Mouse (Mus musculus) thymus, adult 2 months (tissue): Measurements from ENCODE around the gene 1190002N15Rik. TPM values are rescaled to one million over a fixed set of nuclear protein-coding genes. Genes with fewer than 3 reads are reported as not detected.

Experiments
- DNase-seq: peaks from one replicate; pipeline ENCODE4 v3.0.0; 2021
- H3K27ac ChIP-seq: fragments of 200-500 bp; 2 replicates; pipeline ENCODE4 v1.5.1; 2012; ENCODE audit warnings: low read length, control low read depth; ENCODE audit not compliant: control insufficient read depth, insufficient read depth
- H3K27me3 ChIP-seq: fragments of 200-500 bp; 2 replicates; pipeline ENCODE4 v1.6.1; 2012; ENCODE audit warnings: mild to moderate bottlenecking, low read length, moderate library complexity, mixed read lengths; ENCODE audit not compliant: control insufficient read depth, insufficient read depth
- H3K36me3 ChIP-seq: fragments of 200-500 bp; 2 replicates; pipeline ENCODE4 v1.6.1; 2012; ENCODE audit warnings: mild to moderate bottlenecking, low read length, moderate library complexity; ENCODE audit not compliant: control insufficient read depth, insufficient read depth
- H3K4me1 ChIP-seq: fragments of 200-500 bp; replicated peaks from 2 replicates; pipeline ENCODE4 v1.6.1; 2012; ENCODE audit warnings: low read length; ENCODE audit not compliant: control insufficient read depth, insufficient read depth
- H3K4me3 ChIP-seq: fragments of 200-500 bp; 2 replicates; pipeline ENCODE4 v1.5.1; 2012; ENCODE audit warnings: mild to moderate bottlenecking, low read length, control low read depth, moderate library complexity; ENCODE audit not compliant: control insufficient read depth, insufficient read depth
- CTCF ChIP-seq: fragments of 200-500 bp; IDR thresholded peaks from 2 replicates; pipeline ENCODE4 v1.5.1; 2012; ENCODE audit warnings: mild to moderate bottlenecking, control low read depth, low read length, moderate library complexity, borderline replicate concordance; ENCODE audit not compliant: control insufficient read depth, poor library complexity, insufficient read depth; ENCODE audit errors: extremely low read depth
- POLR2A ChIP-seq: fragments of 200-500 bp; IDR thresholded peaks from 2 replicates; pipeline ENCODE4 v1.6.1; 2012; ENCODE audit warnings: mild to moderate bottlenecking, low read length, control low read depth, moderate library complexity; ENCODE audit not compliant: control insufficient read depth, poor library complexity, insufficient read depth; ENCODE audit errors: extremely low read depth
- WGBS: fragments of 180-500 bp; shearing (Covaris S2); methylation state at CpG from one replicate; pipeline ENCODE4 v1.1.7; 2018; 5-methylcytosine and 5-hydroxymethylcytosine counted together
- polyA plus RNA-seq: library from polyadenylated mRNA; depleted of rRNA; stranded (reverse); fragments of >200 nt; gene quantifications from 2 replicates; pipeline ENCODE4 v1.2.3, GENCODE M21; 2012

Gene 1190002N15Rik
- polyA plus RNA-seq, 1 experiment, result 22.4 TPM

DNA sequence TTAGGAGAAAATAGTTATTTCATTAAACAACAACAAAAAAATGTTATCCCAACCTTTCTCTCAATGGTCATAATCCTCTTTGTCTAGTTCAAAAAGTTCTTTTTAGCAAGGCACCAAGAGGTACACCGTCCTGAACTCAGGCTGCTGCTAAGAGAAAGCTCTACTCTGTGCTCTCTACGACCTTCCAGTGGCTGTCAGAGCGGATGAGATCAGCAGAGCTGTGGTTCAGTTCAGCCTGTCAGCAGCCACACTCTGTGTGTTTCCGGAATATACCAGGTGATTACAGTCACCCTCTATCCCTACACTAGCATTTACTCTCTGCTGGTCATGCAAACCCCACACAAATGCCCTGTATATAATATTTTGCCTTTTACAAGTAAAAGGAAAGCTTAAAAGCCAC lies 4.2 kb downstream of the 1190002N15Rik start:
- DNase-seq, result peak; percentile 46
- Histone ChIP-seq H3K36me3 (no peaks in the 10 kb centered on the region), H3K27ac (no peak overlapping the region), H3K27me3 (no peaks in the 10 kb centered on the region), H3K4me1 (peaks cover 2% of the 10 kb centered on the region; the same call in 1 of the 2 replicates), H3K4me3 (no peak overlapping the region)
- 20% methylated on average over 4 of the region's 4 CpGs for WGBS
- TF ChIP-seq POLR2A (no peak), CTCF (no peak)

DNA sequence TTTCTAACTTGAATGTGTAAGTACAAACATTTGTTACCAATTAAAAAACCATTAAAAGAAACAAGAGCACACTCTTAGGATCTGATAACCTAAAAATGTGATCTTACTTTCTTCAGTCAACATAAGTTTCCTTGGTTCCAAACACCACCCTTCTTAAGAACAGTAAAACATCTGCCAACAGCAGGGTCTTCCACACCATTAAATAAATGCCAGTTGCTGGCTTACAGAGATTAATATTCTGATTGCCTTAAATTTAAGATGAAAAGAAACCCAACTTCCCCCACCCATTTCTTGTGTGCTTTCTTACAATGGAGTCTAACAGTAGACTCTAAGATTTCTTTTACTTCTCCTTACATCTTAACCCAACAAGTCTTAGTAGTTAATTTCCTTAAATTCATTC lies 7.9 kb downstream of the 1190002N15Rik start:
- Histone ChIP-seq H3K27ac (no peak overlapping the region), H3K27me3 (no peaks in the 10 kb centered on the region), H3K4me1 (no peaks in the 10 kb centered on the region; the same call in 1 of the 2 replicates), H3K4me3 (no peak overlapping the region), H3K36me3 (no peaks in the 10 kb centered on the region)
- TF ChIP-seq POLR2A, result no peak
- TF ChIP-seq CTCF, result no peak
- no peak for DNase-seq

DNA sequence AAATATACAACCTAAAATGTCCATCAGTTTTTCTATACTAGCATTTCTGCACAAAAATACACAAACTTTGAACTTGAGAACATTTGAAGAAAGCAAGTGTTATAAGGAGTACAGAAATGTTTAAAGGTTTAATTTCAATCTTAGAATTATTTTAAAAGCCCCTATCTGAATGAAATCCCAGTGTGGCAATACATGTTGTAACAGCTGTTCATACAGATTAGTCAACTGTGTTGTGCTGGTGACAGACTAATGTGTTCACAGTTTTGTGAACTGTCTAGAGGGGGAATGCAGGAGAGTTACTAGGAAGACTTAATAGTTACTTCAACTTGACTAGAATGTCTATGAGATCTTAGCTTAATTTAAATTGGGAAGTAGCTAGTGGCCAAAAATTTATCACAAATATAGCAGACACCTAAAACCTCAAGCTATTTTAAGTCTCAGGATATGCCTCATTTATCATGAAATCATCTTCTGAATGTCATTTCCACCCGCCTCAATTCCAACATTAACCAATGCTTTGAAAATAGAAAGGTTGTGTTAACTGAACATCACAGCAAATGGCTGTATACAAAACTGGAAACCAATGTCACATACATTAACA lies 8.6 kb downstream of the 1190002N15Rik start:
- H3K4me3 ChIP-seq, result no peak overlapping the region
- H3K27me3 ChIP-seq, result no peaks in the 10 kb centered on the region
- no peak for DNase-seq
- TF ChIP-seq CTCF, result no peak
- no peak for TF ChIP-seq POLR2A
- no peaks in the 10 kb centered on the region; the same call in 1 of the 2 replicates for H3K4me1 ChIP-seq
- no peaks in the 10 kb centered on the region for H3K36me3 ChIP-seq
- WGBS, result 17% methylated on average over 1 of the region's 1 CpGs
- no peak overlapping the region for H3K27ac ChIP-seq

DNA sequence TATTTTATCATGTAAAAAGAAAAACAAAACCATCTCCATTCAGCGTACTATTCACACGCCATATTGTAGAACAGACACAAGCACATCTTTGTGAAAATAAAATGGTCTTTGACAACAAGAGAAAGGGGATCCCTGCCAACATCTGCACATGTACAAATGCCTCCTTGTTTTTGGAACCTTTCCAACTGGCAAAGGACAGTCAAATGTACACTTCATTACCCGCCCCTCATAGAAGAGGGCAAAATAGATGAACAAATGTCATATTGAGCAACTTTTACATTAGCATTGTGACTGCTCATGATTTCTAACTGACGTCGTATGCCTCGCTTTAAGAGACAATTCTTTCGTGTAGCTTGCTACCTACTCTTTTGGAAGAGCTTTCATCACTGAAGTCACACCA lies 11.4 kb downstream of the 1190002N15Rik start:
- TF ChIP-seq POLR2A (no peak), CTCF (no peak)
- H3K27ac ChIP-seq, result no peak overlapping the region
- H3K36me3 ChIP-seq, result no peaks in the 10 kb centered on the region
- no peaks in the 10 kb centered on the region; the same call in 1 of the 2 replicates for H3K4me1 ChIP-seq
- WGBS, result 96% methylated on average over 7 of the region's 7 CpGs
- H3K4me3 ChIP-seq, result no peak overlapping the region
- H3K27me3 ChIP-seq, result no peaks in the 10 kb centered on the region
- no peak for DNase-seq

DNA sequence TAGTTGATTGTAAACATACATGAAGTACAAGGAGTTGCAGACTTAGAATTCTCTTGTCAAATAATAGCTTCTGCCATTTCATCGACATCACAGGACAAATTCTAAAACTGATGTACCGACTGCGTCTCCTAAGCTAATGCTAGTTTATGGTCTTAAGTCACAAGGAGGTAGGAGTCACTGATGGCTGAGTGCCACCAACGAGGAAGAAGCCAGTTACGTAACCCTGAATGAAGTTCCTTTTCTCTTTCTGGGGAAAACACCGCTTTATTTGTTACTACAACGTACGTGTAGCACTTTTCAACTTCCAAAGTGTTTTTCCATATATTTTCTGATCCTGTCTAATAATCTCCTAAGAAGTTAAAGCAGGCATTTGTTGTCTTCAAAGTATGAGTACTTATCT lies 25.6 kb downstream of the 1190002N15Rik start:
- TF ChIP-seq CTCF, result no peak
- no peak for TF ChIP-seq POLR2A
- Histone ChIP-seq H3K36me3 (no peaks in the 10 kb centered on the region), H3K27me3 (no peaks in the 10 kb centered on the region), H3K4me3 (no peak overlapping the region), H3K27ac (no peak overlapping the region), H3K4me1 (no peaks in the 10 kb centered on the region)
- 82% methylated on average over 8 of the region's 8 CpGs for WGBS
- no peak for DNase-seq

DNA sequence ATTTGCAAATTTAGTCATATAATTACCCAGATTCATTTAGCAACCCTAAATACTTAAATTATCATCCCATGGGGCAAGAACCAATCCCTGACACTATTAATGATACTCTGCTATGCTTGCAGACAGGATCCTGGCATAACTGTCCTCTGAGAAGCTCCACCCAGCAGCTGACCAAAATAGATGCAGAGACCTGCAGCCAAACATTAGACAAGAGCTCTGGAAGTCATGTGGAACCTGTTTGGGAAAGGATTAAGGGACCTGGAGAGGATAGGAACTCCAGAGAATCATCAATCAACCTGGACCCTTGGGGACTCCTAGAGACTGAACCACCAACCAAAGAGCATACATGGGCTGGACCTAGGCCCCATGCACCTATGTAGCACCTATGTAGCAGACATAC lies 26.7 kb downstream of the 1190002N15Rik start:
- Histone ChIP-seq H3K27ac (no peak overlapping the region), H3K4me1 (no peaks in the 10 kb centered on the region), H3K36me3 (no peaks in the 10 kb centered on the region), H3K27me3 (no peaks in the 10 kb centered on the region), H3K4me3 (no peak overlapping the region)
- no peak for DNase-seq
- TF ChIP-seq POLR2A (no peak), CTCF (no peak)

DNA sequence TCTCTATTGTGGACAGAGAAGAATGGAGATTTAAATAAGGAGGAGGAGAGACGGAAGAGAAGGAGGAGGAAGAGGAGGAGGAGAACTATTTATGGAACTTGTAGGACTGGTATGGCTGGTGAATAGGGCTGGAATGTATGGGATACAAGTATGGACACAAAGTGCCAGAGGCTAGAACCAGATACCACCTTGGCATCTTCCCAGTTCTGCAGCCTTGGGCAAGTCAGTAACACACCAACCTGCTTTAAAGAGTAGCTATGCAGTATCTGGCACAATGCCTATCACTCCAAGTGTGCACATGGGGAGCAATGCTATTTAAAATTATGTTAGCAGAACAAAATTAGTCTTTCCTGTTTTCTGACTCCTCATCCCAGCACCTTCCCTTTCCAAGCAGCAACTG lies 30.9 kb downstream of the 1190002N15Rik start:
- H3K4me3 ChIP-seq, result no peak overlapping the region
- WGBS, result 79% methylated on average over 1 of the region's 1 CpGs
- no peak for TF ChIP-seq CTCF
- TF ChIP-seq POLR2A, result no peak
- DNase-seq, result no peak
- no peaks in the 10 kb centered on the region for H3K27me3 ChIP-seq
- no peak overlapping the region for H3K27ac ChIP-seq
- no peaks in the 10 kb centered on the region for H3K4me1 ChIP-seq
- H3K36me3 ChIP-seq, result no peaks in the 10 kb centered on the region
